Comparison of ENCODE assay signal across 14 mouse cellular contexts in genomic region chr10:63601206-63601605, GRCm38 (mm10).
"Had no signal": no experiment of that assay in that cellular context is flagged by ENCODE, and none has a peak within 500 bp of the region (broad histone marks: within the 10 kb centered on the region; RNA-seq: fewer than 3 reads in every experiment).

No protein-coding gene starts in this region.

- H3K4me1 ChIP-seq: limb, embryonic 12.5 days; liver, embryonic 13.5 days; lung, embryonic 15.5 days; midbrain, embryonic 12.5 days had no signal

- ATAC-seq: liver, postnatal 0 days had no signal

- H3K4me3 ChIP-seq: limb, embryonic 12.5 days; liver, embryonic 13.5 days; lung, embryonic 15.5 days; megakaryocyte, embryonic 14.5 days; midbrain, embryonic 12.5 days had no signal

- H3K27me3 ChIP-seq: limb, embryonic 12.5 days; liver, embryonic 13.5 days; lung, embryonic 15.5 days; megakaryocyte, embryonic 14.5 days; midbrain, embryonic 12.5 days had no signal

- H3K9ac ChIP-seq: limb, embryonic 12.5 days; liver, embryonic 13.5 days; liver, postnatal 0 days; lung, embryonic 15.5 days; midbrain, embryonic 12.5 days had no signal

- H3K27ac ChIP-seq: limb, embryonic 12.5 days; liver, embryonic 13.5 days; lung, embryonic 15.5 days; macrophage; midbrain, embryonic 12.5 days had no signal

- DNase-seq: kidney, postnatal 25 days; liver; liver, embryonic 13.5 days; liver, postnatal 0 days; lung, postnatal 14 days; right cerebral cortex, adult 18-20 months; right cerebral cortex, postnatal 25 days; thymus, adult 18-20 months; thymus, postnatal 14 days had no signal

- H3K36me3 ChIP-seq: limb, embryonic 12.5 days; liver, embryonic 13.5 days; lung, embryonic 15.5 days; midbrain, embryonic 12.5 days had no signal

- H3K9me3 ChIP-seq: lung, embryonic 15.5 days; midbrain, embryonic 12.5 days had no signal

- H3K4me2 ChIP-seq: limb, embryonic 12.5 days; liver, embryonic 13.5 days; lung, embryonic 15.5 days; midbrain, embryonic 12.5 days had no signal
